Comparison of ENCODE assay signal across 26 mouse cellular contexts in the genomic region with DNA sequence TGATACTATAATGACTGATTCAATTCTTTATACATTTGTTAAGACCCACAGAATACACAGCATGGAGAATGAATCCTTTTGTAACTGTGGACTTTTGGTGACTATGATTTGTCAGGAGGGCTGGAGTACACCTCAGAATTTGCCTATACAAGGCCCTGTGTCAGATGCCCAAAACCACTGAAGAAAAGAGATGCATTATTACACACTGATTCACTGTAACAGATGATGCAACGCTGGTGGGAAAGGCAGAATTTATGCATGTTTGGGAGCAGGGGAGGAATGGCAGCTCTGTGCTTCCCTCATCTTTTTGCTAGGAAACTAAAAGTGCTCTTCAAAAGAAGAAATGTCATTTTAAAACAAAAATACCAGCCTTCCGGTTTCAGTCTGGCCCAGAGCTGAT. TPM values are rescaled to one million over a fixed set of nuclear protein-coding genes. Genes with fewer than 3 reads are reported as not detected.
A peak's percentile ranks its signal among the peaks of the same experiment; 100 is the strongest.
DNase-seq lines count a peak whose midpoint lies in the region; ATAC-seq lines count a peak whose summit lies in the region.
"Had no signal": no experiment of that assay in that cellular context is flagged by ENCODE, and none has a peak within 500 bp of the region (broad histone marks: within the 10 kb centered on the region; RNA-seq: fewer than 3 reads in every experiment).

No protein-coding gene starts in this region.

- ATAC-seq in frontal cortex, adult (ENCODE audit: low TSS enrichment), result peak; percentile 27; the same call in 1 of the 2 replicates
- no peak for ATAC-seq in neural tube, embryonic 15.5 days (ENCODE audit: low FRiP score)
- ATAC-seq: CD4-positive, CD25-positive, alpha-beta regulatory T cell, adult 4 months; forebrain, embryonic 15.5 days; intestine, embryonic 15.5 days had no signal

- no peaks in the 10 kb centered on the region for H3K27me3 ChIP-seq in neural tube, embryonic 15.5 days (replicated peaks)
- H3K27me3 ChIP-seq in forebrain, embryonic 10.5 days (ENCODE audit: poor library complexity, severe bottlenecking), result no peaks in the 10 kb centered on the region
- H3K27me3 ChIP-seq: embryonic facial prominence, embryonic 12.5 days; embryonic facial prominence, embryonic 15.5 days; forebrain, embryonic 15.5 days; hindbrain, embryonic 12.5 days; hindbrain, embryonic 15.5 days; intestine, embryonic 15.5 days had no signal

- no peak overlapping the region for H3K4me3 ChIP-seq in neural tube, embryonic 15.5 days (replicated peaks)
- no peak overlapping the region for H3K4me3 ChIP-seq in forebrain, embryonic 10.5 days
- H3K4me3 ChIP-seq: embryonic facial prominence, embryonic 12.5 days; embryonic facial prominence, embryonic 15.5 days; erythroblast, embryonic 14.5 days; forebrain, embryonic 15.5 days; gastrocnemius, adult 2 months; hindbrain, embryonic 12.5 days; hindbrain, embryonic 15.5 days; intestine, embryonic 15.5 days had no signal

- H3K9me3 ChIP-seq in neural tube, embryonic 15.5 days (replicated peaks), result no peaks in the 10 kb centered on the region
- H3K9me3 ChIP-seq in forebrain, embryonic 10.5 days, result peaks cover 7% of the 10 kb centered on the region; the same call in 1 of the 2 replicates
- H3K9me3 ChIP-seq: embryonic facial prominence, embryonic 12.5 days; embryonic facial prominence, embryonic 15.5 days; hindbrain, embryonic 15.5 days; intestine, embryonic 15.5 days had no signal

- no peak overlapping the region for H3K4me2 ChIP-seq in neural tube, embryonic 15.5 days
- H3K4me2 ChIP-seq: embryonic facial prominence, embryonic 12.5 days; embryonic facial prominence, embryonic 15.5 days; forebrain, embryonic 15.5 days; heart, embryonic 11.5 days; hindbrain, embryonic 12.5 days; hindbrain, embryonic 15.5 days; intestine, embryonic 15.5 days had no signal

- no peaks in the 10 kb centered on the region for H3K4me1 ChIP-seq in neural tube, embryonic 15.5 days
- no peaks in the 10 kb centered on the region for H3K4me1 ChIP-seq in forebrain, embryonic 10.5 days
- H3K4me1 ChIP-seq: embryonic facial prominence, embryonic 12.5 days; embryonic facial prominence, embryonic 15.5 days; forebrain, embryonic 15.5 days; hindbrain, embryonic 12.5 days; hindbrain, embryonic 15.5 days; intestine, embryonic 15.5 days had no signal

- H3K27ac ChIP-seq in neural tube, embryonic 15.5 days (replicated peaks), result no peak overlapping the region
- no peak overlapping the region for H3K27ac ChIP-seq in forebrain, embryonic 10.5 days
- H3K27ac ChIP-seq: embryonic facial prominence, embryonic 12.5 days; embryonic facial prominence, embryonic 15.5 days; forebrain, embryonic 15.5 days; gastrocnemius, adult 2 months; hindbrain, embryonic 12.5 days; hindbrain, embryonic 15.5 days; intestine, embryonic 15.5 days had no signal

- H3K9ac ChIP-seq in neural tube, embryonic 15.5 days (replicated peaks), result no peak overlapping the region
- H3K9ac ChIP-seq: embryonic facial prominence, embryonic 12.5 days; embryonic facial prominence, embryonic 15.5 days; forebrain, embryonic 15.5 days; hindbrain, embryonic 12.5 days; hindbrain, embryonic 15.5 days; intestine, embryonic 15.5 days had no signal

- DNase-seq in frontal cortex, postnatal 10 days (ENCODE audit: low spot score in 2 of 2), result no peak
- DNase-seq in Muller cell, postnatal 12 days (ENCODE audit: inconsistent ontology term), result peak; percentile 75
- peak; percentile 19 for DNase-seq in brain, adult 2 months (ENCODE audit: low read depth, low spot score)
- peak; percentile 72 for DNase-seq in fibroblast of lung, adult 2 months (ENCODE audit: low read depth)
- DNase-seq in thymus, postnatal 0 days (ENCODE audit: low spot score), result no peak
- no peak for DNase-seq in forebrain, embryonic 10.5 days (ENCODE audit: extremely low spot score, low spot score)
- DNase-seq: adrenal gland, adult 2 months; adrenal gland, postnatal 14 days; cerebellum, adult 11-12 months; cerebellum, adult 8-10 months; cerebellum, postnatal 10 days; cerebellum, postnatal 36 days; gastrocnemius, adult 2 months; gastrocnemius, postnatal 14 days; kidney, adult 11 months had no signal

- WGBS in neural tube, embryonic 15.5 days, result 75% methylated on average over 2 of the region's 2 CpGs
- WGBS in forebrain, embryonic 10.5 days, result 84% methylated on average over 2 of the region's 2 CpGs

- H3K36me3 ChIP-seq in neural tube, embryonic 15.5 days, result 0 out of 2 replicates have a peak, but pooled peaks cover 3% of the 10 kb centered on the region
- H3K36me3 ChIP-seq in forebrain, embryonic 10.5 days (replicated peaks), result 0 out of 2 replicates have a peak, but pooled peaks cover 4% of the 10 kb centered on the region
- H3K36me3 ChIP-seq: embryonic facial prominence, embryonic 12.5 days; embryonic facial prominence, embryonic 15.5 days; hindbrain, embryonic 12.5 days; intestine, embryonic 15.5 days had no signal

RNA-seq across cellular contexts. Expression of a gene that starts 28.5 kb away (rescaled TPM):
- polyA plus RNA-seq in thymus, postnatal 0 days (2015; fragmentation: Nextera tagmentation; extraction: Ambion mirVana), result 0.72 and 0.90 TPM in 2 replicates
- polyA plus RNA-seq in neural tube, embryonic 15.5 days (2015; fragmentation: Nextera tagmentation; extraction: Ambion mirVana), result 11.7 and 12.9 TPM in 2 replicates
- 3.3 and 4.5 TPM in 2 replicates for polyA plus RNA-seq in forebrain, embryonic 10.5 days (2016; fragmentation: Nextera tagmentation; extraction: Ambion mirVana)
- polyA plus RNA-seq: erythroblast, embryonic 14.5 days had no signal

RNA-seq across cellular contexts. Expression of a gene that starts 29.1 kb away (rescaled TPM):
- 12.2 and 13.1 TPM in 2 replicates for polyA plus RNA-seq in thymus, postnatal 0 days (2015; fragmentation: Nextera tagmentation; extraction: Ambion mirVana)
- polyA plus RNA-seq in neural tube, embryonic 15.5 days (2015; fragmentation: Nextera tagmentation; extraction: Ambion mirVana), result 32.6 and 36.2 TPM in 2 replicates
- polyA plus RNA-seq in forebrain, embryonic 10.5 days (2016; fragmentation: Nextera tagmentation; extraction: Ambion mirVana), result 13.2 and 14.0 TPM in 2 replicates
- polyA plus RNA-seq: erythroblast, embryonic 14.5 days had no signal

Comparison
In these comparisons a context has a peak if more than half of its experiments do, and no peak if none do; other contexts are left out.
1. DNase-seq: peak in Muller cell, postnatal 12 days (single experiment), brain, adult 2 months (single experiment) and fibroblast of lung, adult 2 months (single experiment); none in frontal cortex, postnatal 10 days (0 of 2), thymus, postnatal 0 days (single experiment) and forebrain, embryonic 10.5 days (single experiment).